Mouse (Mus musculus) CH12F3 (cell line): ENCODE measurements around the gene Gm10306.

ENCODE experiments used
- in situ Hi-C: fragments of 300-500 bp; cut with MboI; formaldehyde crosslinking; loops from 2 replicates; pipeline ENCODE4 v1.14.3; 2020; ENCODE audit warnings: low sequenced_read_pairs

Gm10306 gene

DNA sequence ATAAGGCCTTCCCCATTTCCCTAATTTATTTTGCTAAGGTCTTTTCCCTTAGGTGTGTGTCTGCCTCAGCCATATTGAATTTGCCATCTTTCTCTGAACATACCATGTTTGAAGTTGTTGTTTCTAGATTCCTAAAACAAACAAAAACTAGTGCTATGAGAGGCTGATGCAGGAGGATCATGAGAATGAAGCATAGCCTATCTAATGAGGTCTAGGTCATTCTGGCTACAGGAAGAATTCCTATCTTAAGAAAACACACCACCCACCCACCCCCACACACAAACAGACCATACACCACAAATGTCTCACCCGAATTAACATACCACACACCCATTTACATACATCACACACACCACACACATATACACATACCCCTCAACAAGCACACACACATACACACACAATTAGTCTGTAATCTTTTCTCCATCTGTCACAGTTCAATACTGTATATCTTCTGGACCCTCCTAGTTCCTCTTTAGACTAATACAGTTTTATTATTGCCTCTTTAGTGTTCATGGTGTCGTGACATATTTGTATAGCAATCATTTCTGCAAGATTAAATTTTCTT, 48.2 kb downstream of the Gm10306 start:
- in situ Hi-C loops = no loop called here

DNA sequence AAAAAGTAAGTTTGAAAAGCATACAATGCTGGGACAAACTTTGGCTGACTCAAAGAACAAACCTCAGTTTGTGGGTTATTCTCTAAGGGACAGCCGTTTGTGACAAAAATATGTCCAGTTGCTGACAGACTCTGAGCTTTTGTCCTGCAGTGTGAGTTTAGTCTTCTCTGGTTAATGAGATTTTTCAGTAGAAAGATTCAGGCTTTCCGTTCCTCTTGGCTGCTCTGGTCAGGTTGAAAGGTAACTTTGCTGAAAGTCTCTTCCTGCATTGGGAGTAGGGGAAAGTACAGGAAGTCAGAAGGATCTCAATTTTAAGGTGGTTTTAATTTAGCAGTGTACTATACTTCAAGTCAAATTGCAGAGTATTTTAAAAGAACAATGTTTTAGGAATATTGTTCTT, 49.2 kb downstream of the Gm10306 start:
- in situ Hi-C loops = no loop called here
